Mouse (Mus musculus) heart, embryonic 10.5 days (tissue): Measurements from ENCODE around the gene Acot5. TPM values are rescaled to one million over a fixed set of nuclear protein-coding genes. Genes with fewer than 3 reads are reported as not detected.
A peak's percentile ranks its signal among the peaks of the same experiment; 100 is the strongest.
"Not testable (repeated sequence)": the region's sequence is repeated elsewhere in the genome, so short reads cannot be mapped to it uniquely, and the experiment has no call there.

Experiments
- DNase-seq: peaks from one replicate; pipeline ENCODE4 v3.0.0-alpha.2; 2017; ENCODE audit warnings: low spot score
- H3K27ac ChIP-seq: fragments of 300-500 bp; sonication (generic); 2 replicates; pipeline ENCODE4 v1.5.1; 2016; ENCODE audit warnings: mild to moderate bottlenecking
- H3K27me3 ChIP-seq: fragments of 300-500 bp; sonication (generic); 2 replicates; pipeline ENCODE4 v1.6.1; 2016; ENCODE audit warnings: mild to moderate bottlenecking; ENCODE audit not compliant: poor library complexity, insufficient read depth, severe bottlenecking
- H3K36me3 ChIP-seq: fragments of 300-500 bp; sonication (generic); 2 replicates; pipeline ENCODE4 v1.6.1; 2016; ENCODE audit warnings: mild to moderate bottlenecking, moderate library complexity
- H3K4me1 ChIP-seq: fragments of 300-500 bp; sonication (generic); 2 replicates; pipeline ENCODE4 v1.6.1; 2016; ENCODE audit warnings: mild to moderate bottlenecking
- H3K4me3 ChIP-seq: fragments of 300-500 bp; sonication (generic); 2 replicates; pipeline ENCODE4 v1.5.1; 2016; ENCODE audit warnings: mild to moderate bottlenecking, moderate library complexity
- H3K9me3 ChIP-seq: fragments of 300-500 bp; sonication (generic); 2 replicates; pipeline ENCODE4 v1.6.1; 2016; ENCODE audit warnings: mild to moderate bottlenecking, moderate library complexity
- WGBS: fragments of 180-500 bp; shearing (Covaris S2); methylation state at CpG from one replicate; pipeline ENCODE4 v1.1.7; 2016; 5-methylcytosine and 5-hydroxymethylcytosine counted together
- polyA plus RNA-seq: library from polyadenylated mRNA; unstranded; fragments of >200 nt; fragmentation: Nextera tagmentation; extraction: Ambion mirVana; gene quantifications from 2 replicates; pipeline ENCODE4 v1.2.1, GENCODE M21; 2016

The Acot5 gene
- polyA plus RNA-seq, 1 experiment from 2014 or later, result not detected

DNA sequence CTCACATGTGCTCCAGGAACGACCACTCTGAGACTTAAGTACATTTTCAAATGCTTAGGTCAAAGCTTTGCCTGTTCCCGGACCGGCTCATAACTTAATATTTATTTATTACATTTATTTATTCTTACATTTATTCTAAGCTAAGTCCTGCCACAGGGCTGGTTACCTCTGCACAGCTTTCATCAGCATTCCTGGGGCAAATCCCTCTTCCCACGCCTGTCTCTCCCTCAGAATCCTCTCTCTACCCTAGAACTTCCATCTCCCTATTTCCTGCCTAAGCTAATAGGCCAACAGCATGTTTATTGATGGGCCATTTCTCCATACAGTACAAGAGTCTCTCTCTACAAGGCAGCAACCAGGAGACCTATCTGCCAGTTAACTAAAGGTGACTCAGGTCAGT, 1.4 kb upstream of the Acot5 start:
- Histone ChIP-seq H3K9me3 (no peaks in the 10 kb centered on the region), H3K36me3 (no peaks in the 10 kb centered on the region), H3K4me3 (no peak overlapping the region), H3K4me1 (0 out of 2 replicates have a peak, but pooled peaks cover 3% of the 10 kb centered on the region), H3K27ac (no peak overlapping the region), H3K27me3 (peaks cover 59% of the 10 kb centered on the region)
- 74% methylated on average over 4 of the region's 4 CpGs for WGBS
- DNase-seq, result no peak

GRCm38 (mm10) chr12:84068296-84068695, 829 bp upstream of the Acot5 start:
- Histone ChIP-seq H3K36me3 (no peaks in the 10 kb centered on the region), H3K4me1 (0 out of 2 replicates have a peak, but pooled peaks cover 3% of the 10 kb centered on the region), H3K9me3 (no peaks in the 10 kb centered on the region), H3K4me3 (no peak overlapping the region), H3K27ac (no peak overlapping the region), H3K27me3 (peaks cover 59% of the 10 kb centered on the region)
- no peak for DNase-seq
- 67% methylated on average over 8 of the region's 8 CpGs for WGBS

DNA sequence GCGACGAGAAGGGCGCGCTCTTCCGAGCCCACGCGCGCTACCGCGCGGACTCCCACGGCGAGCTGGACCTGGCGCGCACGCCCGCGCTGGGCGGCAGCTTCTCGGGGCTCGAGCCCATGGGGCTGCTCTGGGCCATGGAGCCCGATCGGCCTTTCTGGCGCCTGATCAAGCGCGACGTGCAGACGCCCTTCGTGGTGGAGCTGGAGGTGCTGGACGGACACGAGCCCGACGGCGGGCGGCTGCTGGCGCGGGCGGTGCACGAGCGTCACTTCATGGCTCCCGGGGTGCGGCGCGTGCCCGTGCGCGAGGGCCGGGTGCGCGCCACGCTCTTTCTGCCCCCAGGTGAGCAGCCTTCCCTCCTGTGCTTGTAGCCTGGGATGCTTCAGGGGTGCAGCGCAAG, 457 bp downstream of the Acot5 start:
- H3K9me3 ChIP-seq, DNase-seq, H3K36me3 ChIP-seq, H3K4me1 ChIP-seq, H3K27ac ChIP-seq: not testable (repeated sequence)
- Histone ChIP-seq H3K4me3 (peak overlapping the region; percentile 56), H3K27me3 (peaks cover 57% of the 10 kb centered on the region)
- whole genome bisulfite sequencing, result 2% methylated on average over 49 of the region's 52 CpGs

- H3K27me3 ChIP-seq, result peaks cover 50% of the 10 kb centered on the region
- H3K27ac ChIP-seq, result no peak overlapping the region
- no peaks in the 10 kb centered on the region for H3K9me3 ChIP-seq
- WGBS, result 90% methylated on average over 2 of the region's 2 CpGs
- H3K36me3 ChIP-seq, result no peaks in the 10 kb centered on the region
- H3K4me3 ChIP-seq, result no peak overlapping the region
- 0 out of 2 replicates have a peak, but pooled peaks cover 3% of the 10 kb centered on the region for H3K4me1 ChIP-seq
- no peak for DNase-seq
Measured at GRCm38 (mm10) chr12:84071696-84072095, 2.6 kb downstream of the Acot5 start.

DNA sequence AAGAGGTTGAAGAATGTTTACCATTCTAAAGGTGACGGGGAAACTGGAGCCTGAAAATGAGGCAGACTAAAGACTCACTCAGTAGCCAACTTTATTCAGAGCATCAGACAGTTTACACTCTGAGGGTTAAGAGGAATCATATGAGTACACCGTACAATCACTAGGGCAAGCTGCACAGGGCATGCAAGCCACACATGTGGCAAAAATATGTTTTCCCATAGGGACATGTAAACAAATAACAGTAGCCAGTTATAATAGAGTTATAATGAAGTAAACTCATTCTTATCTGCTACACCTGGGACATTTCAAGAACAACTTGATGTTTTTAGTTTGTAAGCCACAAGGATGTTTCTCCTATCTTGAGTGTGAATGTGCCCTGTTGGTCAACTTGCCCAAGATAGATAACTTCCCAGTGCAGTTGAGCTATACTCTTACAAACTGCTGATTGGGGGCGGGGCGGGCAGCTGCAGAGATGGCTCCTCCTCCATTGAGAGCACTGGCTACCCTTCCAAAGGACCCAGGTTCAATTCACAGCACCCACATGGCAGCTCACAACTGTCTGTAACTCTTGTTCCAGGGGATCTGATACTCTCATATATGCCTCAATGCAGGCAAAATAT, 8.4 kb downstream of the Acot5 start:
- no peaks in the 10 kb centered on the region; the same call in 1 of the 2 replicates for H3K27me3 ChIP-seq
- DNase-seq, result peak; percentile 38
- no peaks in the 10 kb centered on the region for H3K4me1 ChIP-seq
- H3K27ac ChIP-seq, result no peak overlapping the region
- no peaks in the 10 kb centered on the region for H3K9me3 ChIP-seq
- H3K36me3 ChIP-seq, result no peaks in the 10 kb centered on the region
- 91% methylated on average over 4 of the region's 4 CpGs for WGBS
- H3K4me3 ChIP-seq, result no peak overlapping the region

DNA sequence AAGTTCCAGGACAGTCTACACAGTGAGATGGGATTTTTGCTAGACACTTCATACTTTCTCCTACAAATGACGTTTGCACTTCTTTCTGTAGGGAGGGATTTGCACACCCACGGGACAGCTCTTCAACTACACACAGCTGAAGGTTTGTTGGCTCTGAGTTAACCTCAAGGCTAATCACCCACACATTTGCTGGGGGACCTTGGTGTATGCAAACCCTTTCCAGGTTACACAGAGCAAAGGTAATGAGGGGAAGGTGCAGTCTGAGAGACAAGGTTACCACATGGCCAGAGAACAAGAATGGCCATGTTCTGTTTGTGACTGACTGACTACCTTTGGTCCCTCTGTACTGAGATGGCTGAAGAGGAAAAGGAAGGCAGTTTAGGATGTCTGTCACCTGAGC, 14.7 kb downstream of the Acot5 start:
- Histone ChIP-seq H3K36me3 (no peaks in the 10 kb centered on the region), H3K27me3 (no peaks in the 10 kb centered on the region), H3K9me3 (no peaks in the 10 kb centered on the region), H3K27ac (no peak overlapping the region), H3K4me3 (no peak overlapping the region), H3K4me1 (no peaks in the 10 kb centered on the region)
- 81% methylated on average over 2 of the region's 2 CpGs for WGBS
- no peak for DNase-seq

- 73% methylated on average over 4 of the region's 4 CpGs for WGBS
Measured at GRCm38 (mm10) chr12:84084581-84084980, 15.5 kb downstream of the Acot5 start.

DNA sequence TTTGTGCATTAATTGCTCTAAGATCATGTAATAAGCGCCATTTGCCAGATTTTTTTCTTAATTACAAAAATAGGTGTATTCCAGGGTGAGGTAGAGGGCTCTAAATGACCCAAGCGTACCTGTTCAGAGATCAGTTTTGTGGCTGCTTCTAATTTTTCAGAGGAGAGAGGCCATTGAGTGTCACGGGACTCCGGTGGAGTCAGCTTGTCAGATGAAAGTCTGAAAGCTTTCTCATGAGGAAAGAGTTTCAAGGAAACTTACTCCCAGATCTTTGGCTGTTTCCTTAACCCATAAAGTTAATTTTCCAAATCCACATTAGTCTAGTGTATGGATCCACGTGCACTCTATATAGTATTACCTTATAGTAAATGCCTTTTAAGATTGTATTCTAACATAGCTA, 25.5 kb downstream of the Acot5 start:
- not testable (repeated sequence) for DNase-seq, H3K27me3 ChIP-seq, H3K4me3 ChIP-seq, H3K4me1 ChIP-seq, H3K27ac ChIP-seq, H3K36me3 ChIP-seq, H3K9me3 ChIP-seq
- 82% methylated on average over 5 of the region's 5 CpGs for WGBS

More at GRCm38 (mm10) chr12:84084581-84084980, 15.5 kb downstream of the Acot5 start:
- no peaks in the 10 kb centered on the region for H3K27me3 ChIP-seq
- DNase-seq, result no peak
- no peaks in the 10 kb centered on the region for H3K36me3 ChIP-seq
- no peaks in the 10 kb centered on the region for H3K4me1 ChIP-seq
- no peak overlapping the region for H3K4me3 ChIP-seq
- H3K27ac ChIP-seq, result no peak overlapping the region
- peaks cover 6% of the 10 kb centered on the region for H3K9me3 ChIP-seq

- Histone ChIP-seq H3K27me3 (no peaks in the 10 kb centered on the region), H3K36me3 (no peaks in the 10 kb centered on the region), H3K4me1 (0 out of 2 replicates have a peak, but pooled peaks cover 2% of the 10 kb centered on the region), H3K27ac (no peak overlapping the region), H3K9me3 (no peaks in the 10 kb centered on the region; the same call in 1 of the 2 replicates), H3K4me3 (no peak overlapping the region)
- DNase-seq, result no peak
- 92% methylated on average over 2 of the region's 2 CpGs for WGBS
Measured at GRCm38 (mm10) chr12:84099605-84100004, 30.5 kb downstream of the Acot5 start.

DNA sequence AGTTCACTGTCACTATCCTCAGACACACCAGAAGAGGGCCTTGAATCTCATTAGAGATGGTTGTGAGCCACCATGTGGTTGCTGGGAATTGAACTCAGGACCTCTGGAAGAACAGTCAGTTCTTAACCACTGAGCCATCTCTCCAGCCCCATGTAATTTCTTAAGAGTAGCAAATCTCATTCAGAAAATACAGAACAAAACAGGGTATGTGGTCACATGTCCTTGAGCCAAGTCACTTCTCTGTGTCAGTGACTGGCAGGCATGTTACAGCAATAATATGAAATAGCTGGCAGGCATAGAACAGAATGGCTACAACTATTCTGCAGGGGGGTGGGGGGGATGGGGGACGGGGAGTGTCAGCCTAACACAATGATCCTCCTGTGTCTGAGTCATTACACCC, 30.9 kb downstream of the Acot5 start:
- H3K27ac ChIP-seq, result no peak overlapping the region
- WGBS, result 64% methylated on average over 1 of the region's 1 CpGs
- no peaks in the 10 kb centered on the region for H3K36me3 ChIP-seq
- H3K4me1 ChIP-seq, result 0 out of 2 replicates have a peak, but pooled peaks cover 2% of the 10 kb centered on the region
- H3K27me3 ChIP-seq, result no peaks in the 10 kb centered on the region
- H3K4me3 ChIP-seq, result peak overlapping the region; percentile 64; the same call in 1 of the 2 replicates
- no peaks in the 10 kb centered on the region; the same call in 1 of the 2 replicates for H3K9me3 ChIP-seq
- DNase-seq, result no peak

GRCm38 (mm10) chr12:84100604-84101492, 31.7 kb downstream of the Acot5 start, which contains the start of gene Acot6:
Gene Acot6 (plus strand): TSS chr12:84100654.
- H3K27me3 ChIP-seq, H3K9me3 ChIP-seq, H3K4me1 ChIP-seq, H3K36me3 ChIP-seq: not testable (repeated sequence)
- DNase-seq, result peak; percentile 81
- WGBS, result under 1% methylated on average over 79 of the region's 80 CpGs
- Histone ChIP-seq H3K4me3 (peak within 1 kb of the TSS; percentile 64), H3K27ac (peak within 1 kb of the TSS; percentile 87)

DNA sequence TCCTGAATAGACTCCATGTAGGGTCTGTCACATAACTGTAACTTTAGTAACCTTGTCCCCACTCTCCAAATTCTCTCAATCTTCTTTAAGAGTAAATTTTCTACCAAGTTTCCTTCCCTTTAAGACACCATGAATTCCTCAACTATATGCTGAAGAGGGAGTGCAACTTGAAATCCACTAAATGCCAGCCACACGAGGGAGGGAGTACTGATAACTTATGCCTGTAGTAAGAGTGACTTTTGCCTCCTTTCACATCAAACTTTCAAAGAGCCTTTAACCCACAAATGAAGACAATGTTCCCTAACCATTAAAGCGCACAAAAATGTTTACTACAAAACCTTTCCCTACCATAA, 32.3 kb downstream of the Acot5 start:
- H3K27ac ChIP-seq, result no peak overlapping the region
- no peaks in the 10 kb centered on the region for H3K36me3 ChIP-seq
- H3K9me3 ChIP-seq, result no peaks in the 10 kb centered on the region
- DNase-seq, result no peak
- peak overlapping the region; percentile 64 for H3K4me3 ChIP-seq
- H3K27me3 ChIP-seq, result no peaks in the 10 kb centered on the region
- 0 out of 2 replicates have a peak, but pooled peaks cover 2% of the 10 kb centered on the region for H3K4me1 ChIP-seq
- WGBS, result 48% methylated on average over 2 of the region's 2 CpGs

- 76% methylated on average over 3 of the region's 3 CpGs for WGBS
- H3K27me3 ChIP-seq, result no peaks in the 10 kb centered on the region
- no peak overlapping the region for H3K27ac ChIP-seq
- no peaks in the 10 kb centered on the region for H3K4me1 ChIP-seq
- H3K9me3 ChIP-seq, result no peaks in the 10 kb centered on the region
- DNase-seq, result no peak
- H3K36me3 ChIP-seq, result no peaks in the 10 kb centered on the region
- no peak overlapping the region for H3K4me3 ChIP-seq
Measured at GRCm38 (mm10) chr12:84107012-84107411, 37.9 kb downstream of the Acot5 start.
